Mouse (Mus musculus): ENCODE measurements around the gene Fndc3b.
"Not testable (repeated sequence)": the region's sequence is repeated elsewhere in the genome, so short reads cannot be mapped to it uniquely, and the experiment has no call there.

Gene Fndc3b

GRCm38 (mm10) chr3:27413566-27413965 is 297.5 kb downstream of the Fndc3b start:
- no peak for DNase-seq (ENCODE audit: low spot score)

- DNase-seq (ENCODE audit: low spot score), result no peak
These were observed 299.8 kb downstream of the Fndc3b start for GRCm38 (mm10) chr3:27411286-27411685.

- DNase-seq (ENCODE audit: low spot score), result no peak
These were observed 302.5 kb downstream of the Fndc3b start for GRCm38 (mm10) chr3:27408564-27408963.

- DNase-seq (ENCODE audit: low spot score), result no peak
These were observed 304.7 kb downstream of the Fndc3b start for GRCm38 (mm10) chr3:27406440-27406839.

GRCm38 (mm10) chr3:27400996-27401395 is 310.1 kb downstream of the Fndc3b start:
- DNase-seq (ENCODE audit: low spot score), result not testable (repeated sequence)

- no peak for DNase-seq (ENCODE audit: low spot score)
These were observed 321.2 kb downstream of the Fndc3b start for GRCm38 (mm10) chr3:27389923-27390322.

GRCm38 (mm10) chr3:27384836-27385235 is 326.3 kb downstream of the Fndc3b start:
- DNase-seq (ENCODE audit: low spot score), result no peak

GRCm38 (mm10) chr3:27377935-27378334 is 333.2 kb downstream of the Fndc3b start:
- no peak for DNase-seq (ENCODE audit: low spot score)

- no peak for DNase-seq (ENCODE audit: low spot score)
These were observed 336.7 kb downstream of the Fndc3b start for GRCm38 (mm10) chr3:27374396-27374795.

GRCm38 (mm10) chr3:27371725-27372650 is 339.1 kb downstream of the Fndc3b start:
- no peak for DNase-seq (ENCODE audit: low spot score)

- DNase-seq (ENCODE audit: low spot score), result no peak
These were observed 339.9 kb downstream of the Fndc3b start, which contains the start of gene Ghsr for GRCm38 (mm10) chr3:27371276-27371621. TSS of gene Ghsr (plus strand) at chr3:27371351.

- no peak for DNase-seq (ENCODE audit: low spot score)
These were observed 340.4 kb downstream of the Fndc3b start for GRCm38 (mm10) chr3:27370582-27371275.

- DNase-seq (ENCODE audit: low spot score), result no peak
These were observed 341.0 kb downstream of the Fndc3b start for GRCm38 (mm10) chr3:27370125-27370524.
